Mouse (Mus musculus) embryonic facial prominence, embryonic 11.5 days (tissue): ENCODE data around the gene Taf11. TPM values are rescaled to one million over a fixed set of nuclear protein-coding genes. Genes with fewer than 3 reads are reported as not detected.

ENCODE experiments used
- ATAC-seq: fragments of 200-750 bp; cut with Nextera tagmentation; replicated peaks from 2 replicates; pipeline ENCODE4 v1.8.0; 2017; ENCODE audit warnings: low read depth; ENCODE audit not compliant: insufficient number of reproducible peaks, low FRiP score, low TSS enrichment
- DNase-seq: peaks from one replicate; pipeline ENCODE4 v3.0.0-alpha.2; 2015; ENCODE audit warnings: low spot score
- H3K27ac ChIP-seq: fragments of 300-500 bp; sonication (generic); replicated peaks from 2 replicates; pipeline ENCODE4 v1.5.1; 2014; ENCODE audit warnings: mild to moderate bottlenecking, low read depth, low read length, control low read depth
- H3K27me3 ChIP-seq: fragments of 300-500 bp; sonication (generic); 2 replicates; pipeline ENCODE4 v1.6.1; 2014; ENCODE audit warnings: mild to moderate bottlenecking, low read length, moderate library complexity, mixed read lengths; ENCODE audit not compliant: control insufficient read depth, insufficient read depth
- H3K36me3 ChIP-seq: fragments of 300-500 bp; sonication (generic); replicated peaks from 2 replicates; pipeline ENCODE4 v1.6.1; 2014; ENCODE audit warnings: low read depth, mild to moderate bottlenecking, low read length, moderate library complexity, mixed read lengths; ENCODE audit not compliant: control insufficient read depth, insufficient read depth
- H3K4me1 ChIP-seq: fragments of 300-500 bp; sonication (generic); 2 replicates; pipeline ENCODE4 v1.6.1; 2014; ENCODE audit warnings: low read length, mixed read lengths; ENCODE audit not compliant: control insufficient read depth, insufficient read depth
- H3K4me2 ChIP-seq: fragments of 300-500 bp; sonication (generic); 2 replicates; pipeline ENCODE4 v1.6.1; 2014; ENCODE audit warnings: low read depth, mild to moderate bottlenecking, control low read depth, low read length, moderate library complexity
- H3K4me3 ChIP-seq: fragments of 300-500 bp; sonication (generic); 2 replicates; pipeline ENCODE4 v1.5.1; 2014; ENCODE audit warnings: low read depth, low read length, control low read depth
- H3K9ac ChIP-seq: fragments of 300-500 bp; sonication (generic); replicated peaks from 2 replicates; pipeline ENCODE4 v1.6.1; 2014; ENCODE audit warnings: mild to moderate bottlenecking, control low read depth, low read length
- H3K9me3 ChIP-seq: fragments of 300-500 bp; sonication (generic); replicated peaks from 2 replicates; pipeline ENCODE4 v1.6.1; 2016; ENCODE audit warnings: mild to moderate bottlenecking, low read length, inconsistent platforms, mixed read lengths; ENCODE audit not compliant: control insufficient read depth
- WGBS: fragments of 180-500 bp; shearing (Covaris S2); extraction: QIAGEN DNeasy Blood & Tissue Kit; methylation state at CpG from one replicate; pipeline ENCODE4 v1.1.7; 2014; 5-methylcytosine and 5-hydroxymethylcytosine counted together
- polyA plus RNA-seq: library from polyadenylated mRNA; unstranded; fragments of >200 nt; fragmentation: Nextera tagmentation; extraction: Ambion mirVana; gene quantifications from 2 replicates; pipeline ENCODE4 v1.2.1, GENCODE M21; 2014

The Taf11 gene
- polyA plus RNA-seq, 1 experiment from 2014 or later: 109 TPM

DNA sequence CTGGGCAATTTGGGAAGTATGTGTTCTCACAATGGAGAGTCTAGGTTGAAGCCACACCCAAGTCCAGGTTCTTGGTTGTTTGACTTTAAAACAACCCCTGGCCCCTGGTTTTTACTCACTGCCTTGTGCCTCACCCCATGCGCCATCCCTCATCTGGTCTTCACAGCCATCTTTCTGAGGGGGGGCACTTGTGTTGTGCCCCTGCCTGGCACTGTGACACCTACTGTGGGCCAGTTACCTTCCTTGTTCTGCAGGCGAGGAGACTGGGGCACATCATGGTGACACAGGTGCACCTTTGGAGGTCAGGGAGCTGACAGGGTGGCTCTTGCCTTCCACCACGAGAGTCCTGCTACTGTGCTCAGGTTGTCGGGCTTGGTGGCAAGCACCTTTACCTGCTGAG lies 32.5 kb upstream of the Taf11 start:
- H3K4me1 ChIP-seq: peaks cover 4% of the 10 kb centered on the region; the same call in 1 of the 2 replicates
- 89% methylated on average over 4 of the region's 4 CpGs for WGBS
- H3K9me3 ChIP-seq: no peaks in the 10 kb centered on the region
- no peak overlapping the region for H3K4me2 ChIP-seq
- H3K36me3 ChIP-seq: no peaks in the 10 kb centered on the region
- DNase-seq (no peak), ATAC-seq (no peak)
- H3K9ac ChIP-seq: no peak overlapping the region
- no peak overlapping the region for H3K4me3 ChIP-seq
- no peak overlapping the region for H3K27ac ChIP-seq
- no peaks in the 10 kb centered on the region for H3K27me3 ChIP-seq

DNA sequence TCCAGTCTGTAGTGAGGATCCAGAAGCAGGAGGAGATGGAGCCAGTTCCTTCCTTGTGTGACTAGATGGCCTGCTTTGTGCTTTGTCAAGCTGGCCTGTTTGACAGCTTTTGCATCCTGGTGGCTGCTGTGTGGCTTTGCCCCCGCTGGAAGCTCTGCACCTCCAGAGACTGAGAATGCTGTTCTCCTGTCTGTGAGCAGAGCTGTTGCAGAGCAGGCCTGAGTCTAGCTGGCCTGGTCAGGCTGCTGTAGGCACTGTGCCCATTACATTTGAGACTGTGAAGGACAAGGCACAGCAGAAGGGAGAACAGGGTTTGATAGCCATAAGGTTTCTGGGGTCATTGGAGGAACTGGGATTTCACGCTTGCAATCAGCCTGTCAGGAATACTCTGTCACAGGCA lies 32.1 kb upstream of the Taf11 start:
- no peaks in the 10 kb centered on the region for H3K36me3 ChIP-seq
- no peak overlapping the region for H3K4me3 ChIP-seq

DNA sequence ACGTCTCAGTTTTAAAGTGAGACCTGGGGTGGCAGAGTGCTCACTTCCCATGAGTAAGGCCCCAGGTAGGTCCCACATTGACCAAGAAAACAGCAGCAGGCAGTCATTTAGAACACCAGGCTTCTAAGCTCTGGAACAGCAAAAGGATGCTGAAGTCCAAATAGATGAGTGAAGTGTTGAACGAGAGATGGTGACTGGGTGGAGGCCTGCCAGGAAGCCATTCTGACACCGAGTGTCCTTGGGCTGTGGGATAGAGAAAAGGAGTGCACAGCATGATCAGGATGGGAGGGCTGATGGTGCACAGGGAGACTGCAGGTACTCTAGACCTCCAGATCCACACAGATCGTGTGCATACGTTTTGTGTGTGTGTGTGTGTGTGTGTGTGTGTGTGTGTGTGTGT lies 31.5 kb upstream of the Taf11 start:
- Histone ChIP-seq H3K4me3 (no peak overlapping the region), H3K4me1 (peaks cover 3% of the 10 kb centered on the region; the same call in 1 of the 2 replicates), H3K27ac (no peak overlapping the region), H3K9ac (no peak overlapping the region), H3K4me2 (no peak overlapping the region), H3K36me3 (no peaks in the 10 kb centered on the region), H3K9me3 (no peaks in the 10 kb centered on the region), H3K27me3 (no peaks in the 10 kb centered on the region)
- 81% methylated on average over 5 of the region's 5 CpGs for WGBS
- ATAC-seq (no peak), DNase-seq (no peak)

More for the DNA sequence above, 32.1 kb upstream of the Taf11 start:
- no peaks in the 10 kb centered on the region for H3K27me3 ChIP-seq
- 70% methylated on average over 2 of the region's 2 CpGs for WGBS
- H3K4me1 ChIP-seq: peaks cover 4% of the 10 kb centered on the region; the same call in 1 of the 2 replicates
- no peak overlapping the region for H3K27ac ChIP-seq
- no peak for ATAC-seq
- DNase-seq: no peak
- no peak overlapping the region; the same call in 1 of the 2 replicates for H3K9ac ChIP-seq
- H3K9me3 ChIP-seq: no peaks in the 10 kb centered on the region
- H3K4me2 ChIP-seq: no peak overlapping the region

DNA sequence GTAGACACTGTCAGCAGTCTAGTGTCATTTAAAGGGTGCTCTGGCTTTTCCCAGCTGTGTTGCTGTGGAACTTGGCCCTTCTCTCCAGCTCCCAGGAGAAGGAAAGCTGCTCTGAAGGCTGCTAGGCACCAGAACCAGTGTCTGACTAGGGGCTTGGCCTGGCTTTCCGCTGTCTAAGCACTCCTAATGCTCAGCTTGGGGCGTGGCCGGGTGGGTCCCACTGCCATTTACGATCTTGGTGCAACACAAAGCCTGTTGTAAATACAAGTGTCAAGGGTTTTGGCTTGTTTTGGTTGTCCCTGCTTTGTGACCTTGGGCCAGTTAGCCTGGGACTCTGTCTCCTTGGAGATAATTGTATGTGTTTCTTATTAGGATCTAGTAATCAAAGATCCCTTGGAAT lies 30.7 kb upstream of the Taf11 start:
- Histone ChIP-seq H3K36me3 (no peaks in the 10 kb centered on the region), H3K27me3 (no peaks in the 10 kb centered on the region), H3K4me2 (no peak overlapping the region), H3K9me3 (no peaks in the 10 kb centered on the region), H3K4me1 (no peaks in the 10 kb centered on the region; the same call in 1 of the 2 replicates), H3K27ac (no peak overlapping the region), H3K4me3 (no peak overlapping the region), H3K9ac (no peak overlapping the region)
- ATAC-seq (no peak), DNase-seq (no peak)
- 76% methylated on average over 4 of the region's 4 CpGs for WGBS

DNA sequence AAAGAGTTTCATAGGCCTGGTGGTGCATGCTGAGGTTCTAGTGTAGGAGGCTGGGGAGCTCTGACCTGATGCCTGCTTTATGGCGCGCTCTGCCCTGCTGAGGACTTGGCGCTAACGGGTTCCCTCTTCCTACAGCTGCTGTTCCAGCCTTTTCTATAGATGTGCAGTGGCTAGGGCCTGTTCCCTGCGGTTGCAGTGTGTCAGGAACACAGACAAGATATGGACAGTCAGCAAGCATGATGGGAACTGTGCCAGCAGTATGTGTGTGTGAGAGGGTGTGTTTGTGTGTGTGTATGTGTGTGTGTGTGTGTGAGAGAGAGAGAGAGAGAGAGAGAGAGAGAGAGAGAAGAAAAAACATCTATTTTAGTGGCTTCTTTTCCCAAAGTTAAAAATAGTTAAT lies 29.4 kb upstream of the Taf11 start:
- H3K27me3 ChIP-seq: no peaks in the 10 kb centered on the region
- no peaks in the 10 kb centered on the region for H3K36me3 ChIP-seq
- H3K9me3 ChIP-seq: no peaks in the 10 kb centered on the region
- H3K4me2 ChIP-seq: no peak overlapping the region
- DNase-seq (no peak), ATAC-seq (no peak)
- no peak overlapping the region for H3K9ac ChIP-seq
- H3K27ac ChIP-seq: no peak overlapping the region
- H3K4me1 ChIP-seq: no peaks in the 10 kb centered on the region; the same call in 1 of the 2 replicates
- no peak overlapping the region for H3K4me3 ChIP-seq
- 87% methylated on average over 5 of the region's 5 CpGs for WGBS

DNA sequence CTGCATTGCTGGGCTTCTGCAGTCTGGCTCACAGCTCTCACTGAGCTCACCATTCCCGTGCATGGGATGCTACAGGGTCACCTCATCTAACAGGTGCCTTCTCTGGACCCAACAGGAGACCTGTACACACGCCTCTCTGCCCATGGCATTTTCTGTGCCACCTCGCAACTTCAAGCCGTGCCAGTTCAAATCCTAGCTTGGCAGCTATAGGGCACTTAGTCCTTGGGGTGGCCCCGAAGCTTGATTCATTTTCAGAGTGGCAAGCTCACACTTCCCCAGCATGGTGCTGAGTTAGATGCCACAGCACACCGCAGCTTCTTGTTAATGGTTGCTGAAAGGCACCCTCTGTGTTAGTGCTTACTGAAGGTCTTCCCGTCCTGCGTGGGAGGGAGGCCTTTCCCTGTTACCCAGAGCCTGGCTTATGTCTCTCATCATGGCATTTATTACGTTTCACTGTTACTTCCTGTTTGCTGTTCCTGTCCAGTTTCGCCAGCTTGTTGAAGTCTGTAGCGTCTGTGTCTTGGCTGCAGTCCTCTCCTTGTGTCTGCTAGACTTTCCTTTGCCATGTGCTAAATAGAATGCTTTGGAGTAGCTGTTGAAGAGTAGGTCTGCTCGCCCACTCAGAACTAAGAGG lies 28.6 kb upstream of the Taf11 start:
- ATAC-seq: no peak
- DNase-seq: no peak
- Histone ChIP-seq H3K4me1 (no peaks in the 10 kb centered on the region; the same call in 1 of the 2 replicates), H3K27me3 (no peaks in the 10 kb centered on the region), H3K36me3 (no peaks in the 10 kb centered on the region), H3K27ac (no peak overlapping the region), H3K4me2 (no peak overlapping the region), H3K9ac (no peak overlapping the region), H3K4me3 (no peak overlapping the region), H3K9me3 (no peaks in the 10 kb centered on the region)
- 76% methylated on average over 12 of the region's 12 CpGs for WGBS

DNA sequence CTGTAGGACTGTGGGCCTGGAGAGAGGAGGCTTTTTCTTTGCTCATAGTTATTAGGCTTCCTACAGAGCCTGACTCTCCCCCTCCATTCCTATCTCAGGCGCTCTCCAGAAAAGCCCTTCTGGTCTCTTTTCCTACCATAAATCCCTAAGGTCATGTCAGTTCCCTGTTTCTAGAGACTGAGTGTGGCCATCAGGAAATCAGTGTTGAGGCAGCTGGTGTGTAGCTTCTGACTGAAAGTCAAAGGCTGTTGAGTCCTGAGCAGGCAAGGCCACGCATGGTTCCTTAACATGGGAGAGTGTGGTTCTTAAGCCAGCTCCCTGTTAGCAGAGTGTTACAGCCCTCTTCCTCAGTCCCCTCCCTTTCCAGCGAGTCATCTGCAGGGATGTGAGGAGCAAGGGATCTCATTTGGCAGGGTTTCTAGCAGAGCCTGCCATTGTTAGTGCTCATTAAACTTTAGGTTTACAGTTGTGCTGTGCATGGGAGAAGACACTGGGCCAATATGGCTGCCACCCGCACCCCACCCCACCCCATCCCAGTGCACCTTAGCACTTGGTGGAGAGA lies 27.5 kb upstream of the Taf11 start:
- no peak overlapping the region for H3K9ac ChIP-seq
- H3K9me3 ChIP-seq: no peaks in the 10 kb centered on the region
- 92% methylated on average over 4 of the region's 4 CpGs for WGBS
- H3K4me3 ChIP-seq: no peak overlapping the region
- ATAC-seq: no peak
- H3K4me2 ChIP-seq: no peak overlapping the region
- H3K4me1 ChIP-seq: no peaks in the 10 kb centered on the region; the same call in 1 of the 2 replicates
- no peak overlapping the region for H3K27ac ChIP-seq
- H3K36me3 ChIP-seq: no peaks in the 10 kb centered on the region
- no peaks in the 10 kb centered on the region for H3K27me3 ChIP-seq
- DNase-seq: no peak

DNA sequence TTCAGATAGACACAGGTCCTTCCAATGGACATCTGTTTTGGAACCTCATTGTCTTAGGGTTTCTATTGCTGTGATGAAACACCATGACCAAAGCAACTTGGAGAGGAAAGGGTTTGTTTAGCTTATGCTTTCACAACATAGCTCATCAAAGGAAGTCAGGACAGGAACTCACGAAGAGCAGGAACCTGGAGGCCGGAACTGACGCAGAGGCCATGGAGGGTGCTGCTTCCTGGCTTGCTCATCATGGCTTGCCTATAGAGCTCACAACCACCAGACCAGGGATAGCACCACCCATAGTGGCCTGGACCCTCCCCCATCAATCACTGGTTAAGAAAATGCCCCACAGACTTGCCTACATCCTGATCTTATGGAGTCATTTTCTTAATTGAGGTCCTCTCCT lies 25.4 kb upstream of the Taf11 start:
- no peak for ATAC-seq
- Histone ChIP-seq H3K4me1 (no peaks in the 10 kb centered on the region; the same call in 1 of the 2 replicates), H3K4me3 (no peak overlapping the region), H3K9me3 (no peaks in the 10 kb centered on the region), H3K36me3 (no peaks in the 10 kb centered on the region), H3K4me2 (no peak overlapping the region), H3K27ac (no peak overlapping the region), H3K27me3 (no peaks in the 10 kb centered on the region), H3K9ac (no peak overlapping the region)
- 95% methylated on average over 3 of the region's 3 CpGs for WGBS
- no peak for DNase-seq
